Mouse (Mus musculus): Measurements from ENCODE around the gene Ddx31. TPM values are rescaled to one million over a fixed set of nuclear protein-coding genes. Genes with fewer than 3 reads are reported as not detected.

Gene Ddx31
- polyA plus RNA-seq, 1 experiment: 10.0 TPM

DNA sequence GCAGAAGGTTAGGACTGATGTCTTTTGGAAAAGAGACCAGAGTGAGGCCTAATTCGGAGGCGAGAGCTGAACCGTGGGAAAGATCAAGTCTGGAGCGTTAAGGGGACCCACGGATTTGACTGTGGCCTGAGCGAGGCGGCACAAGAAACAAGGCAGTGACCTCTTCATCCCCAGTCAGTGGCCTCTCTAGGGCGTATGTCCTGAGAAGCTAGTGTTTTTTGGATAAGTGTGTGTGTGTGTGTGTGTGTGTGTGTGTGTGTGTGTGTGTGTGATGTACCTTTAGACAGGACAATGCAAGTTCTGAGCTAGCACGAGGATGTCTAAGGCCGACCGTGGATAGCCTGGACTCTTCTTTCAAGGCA is 76.9 kb downstream of the Ddx31 start:
- no peak overlapping the region for H3K27ac ChIP-seq (ENCODE audit: control insufficient read depth, insufficient read depth, low read length)
- TF ChIP-seq CTCF (IDR thresholded peaks at IDR 0.05; ENCODE audit: borderline replicate concordance, control insufficient read depth, extremely low read depth, insufficient read depth, low read length, poor library complexity): no peak
- no peak for TF ChIP-seq POLR2A (IDR thresholded peaks at IDR 0.05; ENCODE audit: control insufficient read depth, extremely low read depth, insufficient read depth, low read length, poor library complexity)
- H3K27me3 ChIP-seq (ENCODE audit: control insufficient read depth, insufficient read depth, low read length): peaks cover 31% of the 10 kb centered on the region
- H3K4me1 ChIP-seq (replicated peaks; ENCODE audit: control insufficient read depth, insufficient read depth, low read length): peaks cover 5% of the 10 kb centered on the region; the same call in 1 of the 2 replicates
- no peak for DNase-seq
- no peak overlapping the region for H3K4me3 ChIP-seq (ENCODE audit: control insufficient read depth, insufficient read depth, low read length)
- no peaks in the 10 kb centered on the region for H3K36me3 ChIP-seq (ENCODE audit: control insufficient read depth, insufficient read depth, low read length)
- 15% methylated on average over 11 of the region's 11 CpGs for WGBS

DNA sequence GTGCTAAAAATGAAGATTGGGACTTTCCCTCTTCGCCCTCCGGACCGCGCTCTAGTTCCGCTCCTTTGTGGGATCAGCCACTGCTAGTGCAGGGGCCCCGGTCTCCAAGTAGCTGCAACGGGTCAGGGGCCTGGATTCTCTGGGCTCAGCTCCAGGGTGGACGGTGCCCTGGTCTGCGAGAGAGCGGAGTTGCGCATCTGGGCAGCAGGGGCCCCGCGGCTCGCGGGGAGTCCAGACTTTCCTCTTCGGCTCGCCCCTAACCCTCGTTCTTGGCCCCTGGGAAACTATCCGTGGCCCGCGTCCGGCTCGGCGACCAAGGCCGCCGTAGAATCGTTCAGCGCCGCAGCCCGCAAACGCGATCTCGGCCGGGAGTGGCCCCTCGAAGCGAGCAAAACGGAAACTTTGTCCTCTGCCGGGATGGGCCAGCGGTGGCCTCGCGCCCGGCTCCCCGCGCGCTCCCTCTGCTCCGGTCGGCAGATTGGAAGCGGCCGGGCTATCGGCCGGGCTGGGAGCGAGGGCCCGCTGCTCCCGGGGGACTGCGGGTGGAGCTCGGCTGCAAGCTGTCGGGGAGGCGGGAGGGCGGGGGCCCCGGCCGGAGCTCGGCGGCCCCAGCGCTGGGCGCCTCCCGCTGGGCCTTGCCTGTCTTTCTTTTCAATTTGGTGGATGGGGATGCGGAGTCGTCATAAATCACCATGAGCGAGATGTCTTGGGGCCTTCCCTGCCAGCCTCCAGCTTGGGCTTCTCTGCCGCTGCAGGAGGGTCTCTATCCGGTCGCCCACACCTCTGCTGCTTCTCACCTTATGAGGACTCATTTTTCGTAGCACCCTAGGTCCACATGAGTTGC is 77.5 kb downstream of the Ddx31 start:
- Histone ChIP-seq H3K4me3 (ENCODE audit: control insufficient read depth, insufficient read depth, low read length) (no peak overlapping the region), H3K36me3 (ENCODE audit: control insufficient read depth, insufficient read depth, low read length) (no peaks in the 10 kb centered on the region), H3K4me1 (replicated peaks; ENCODE audit: control insufficient read depth, insufficient read depth, low read length) (peaks cover 5% of the 10 kb centered on the region; the same call in 1 of the 2 replicates), H3K27me3 (ENCODE audit: control insufficient read depth, insufficient read depth, low read length) (peaks cover 27% of the 10 kb centered on the region), H3K27ac (ENCODE audit: control insufficient read depth, insufficient read depth, low read length) (no peak overlapping the region)
- WGBS: 5% methylated on average over 73 of the region's 73 CpGs
- TF ChIP-seq CTCF (IDR thresholded peaks at IDR 0.05; ENCODE audit: borderline replicate concordance, control insufficient read depth, extremely low read depth, insufficient read depth, low read length, poor library complexity) (no peak), POLR2A (IDR thresholded peaks at IDR 0.05; ENCODE audit: control insufficient read depth, extremely low read depth, insufficient read depth, low read length, poor library complexity) (no peak)
- no peak for DNase-seq

GRCm38 (mm10) chr2:28919001-28919400 is 78.8 kb downstream of the Ddx31 start:
- Histone ChIP-seq H3K4me3 (ENCODE audit: control insufficient read depth, insufficient read depth, low read length) (no peak overlapping the region), H3K36me3 (ENCODE audit: control insufficient read depth, insufficient read depth, low read length) (no peaks in the 10 kb centered on the region), H3K4me1 (replicated peaks; ENCODE audit: control insufficient read depth, insufficient read depth, low read length) (peaks cover 5% of the 10 kb centered on the region; the same call in 1 of the 2 replicates), H3K27me3 (ENCODE audit: control insufficient read depth, insufficient read depth, low read length) (peaks cover 25% of the 10 kb centered on the region), H3K27ac (ENCODE audit: control insufficient read depth, insufficient read depth, low read length) (no peak overlapping the region)
- DNase-seq: no peak
- no peak for TF ChIP-seq POLR2A (IDR thresholded peaks at IDR 0.05; ENCODE audit: control insufficient read depth, extremely low read depth, insufficient read depth, low read length, poor library complexity)
- TF ChIP-seq CTCF (IDR thresholded peaks at IDR 0.05; ENCODE audit: borderline replicate concordance, control insufficient read depth, extremely low read depth, insufficient read depth, low read length, poor library complexity): no peak
- 10% methylated on average over 4 of the region's 4 CpGs for WGBS

DNA sequence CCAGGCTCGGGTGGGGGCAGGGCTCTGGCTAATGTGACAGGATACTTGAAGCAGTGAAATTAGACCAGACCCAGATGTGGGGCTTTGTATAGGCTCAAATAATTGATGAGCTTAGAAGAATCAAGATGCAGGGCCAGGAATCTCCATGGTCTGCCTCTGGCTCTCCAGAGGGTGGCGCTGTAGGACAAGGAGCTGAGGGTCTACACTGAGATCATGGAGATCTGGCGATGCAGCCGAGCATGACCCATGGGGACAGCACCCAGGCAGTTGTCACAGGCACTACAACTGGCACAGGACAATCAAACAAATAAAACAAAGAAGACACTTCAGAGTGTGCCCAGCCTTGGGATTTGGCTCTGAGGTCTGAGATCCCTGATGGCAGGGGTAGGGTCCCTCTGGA is 83.7 kb downstream of the Ddx31 start:
- no peaks in the 10 kb centered on the region for H3K4me1 ChIP-seq (replicated peaks; ENCODE audit: control insufficient read depth, insufficient read depth, low read length)
- peaks cover 6% of the 10 kb centered on the region; the same call in 1 of the 2 replicates for H3K27me3 ChIP-seq (ENCODE audit: control insufficient read depth, insufficient read depth, low read length)
- H3K27ac ChIP-seq (ENCODE audit: control insufficient read depth, insufficient read depth, low read length): no peak overlapping the region
- WGBS: 7% methylated on average over 4 of the region's 4 CpGs
- peak; percentile 25 for DNase-seq
- TF ChIP-seq CTCF (IDR thresholded peaks at IDR 0.05; ENCODE audit: borderline replicate concordance, control insufficient read depth, extremely low read depth, insufficient read depth, low read length, poor library complexity) (no peak), POLR2A (IDR thresholded peaks at IDR 0.05; ENCODE audit: control insufficient read depth, extremely low read depth, insufficient read depth, low read length, poor library complexity) (no peak)
- no peaks in the 10 kb centered on the region for H3K36me3 ChIP-seq (ENCODE audit: control insufficient read depth, insufficient read depth, low read length)
- H3K4me3 ChIP-seq (ENCODE audit: control insufficient read depth, insufficient read depth, low read length): no peak overlapping the region

DNA sequence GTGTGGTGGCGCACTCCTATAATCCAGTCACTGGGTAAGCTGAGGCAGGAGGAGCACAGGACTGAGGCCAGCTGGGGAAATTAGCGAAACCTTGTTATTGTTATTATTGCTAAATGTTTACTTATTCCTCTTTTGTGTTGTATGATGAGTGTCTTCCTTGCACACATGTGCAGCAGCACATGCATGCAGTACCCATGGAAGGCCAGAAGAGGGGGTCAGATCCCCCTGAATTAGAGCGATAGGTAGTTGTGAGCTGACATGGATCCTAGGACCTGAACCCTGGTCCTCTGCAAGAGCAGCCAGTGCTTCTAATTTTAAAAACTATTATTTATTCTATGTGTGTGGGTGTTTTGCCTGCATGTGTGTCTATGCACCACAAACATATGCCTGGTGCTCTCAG is 90.4 kb downstream of the Ddx31 start:
- Histone ChIP-seq H3K27ac (ENCODE audit: control insufficient read depth, insufficient read depth, low read length) (no peak overlapping the region), H3K36me3 (ENCODE audit: control insufficient read depth, insufficient read depth, low read length) (no peaks in the 10 kb centered on the region), H3K27me3 (ENCODE audit: control insufficient read depth, insufficient read depth, low read length) (no peaks in the 10 kb centered on the region), H3K4me3 (ENCODE audit: control insufficient read depth, insufficient read depth, low read length) (no peak overlapping the region), H3K4me1 (replicated peaks; ENCODE audit: control insufficient read depth, insufficient read depth, low read length) (no peaks in the 10 kb centered on the region)
- DNase-seq: no peak
- 90% methylated on average over 3 of the region's 3 CpGs for WGBS
- TF ChIP-seq CTCF (IDR thresholded peaks at IDR 0.05; ENCODE audit: borderline replicate concordance, control insufficient read depth, extremely low read depth, insufficient read depth, low read length, poor library complexity) (no peak), POLR2A (IDR thresholded peaks at IDR 0.05; ENCODE audit: control insufficient read depth, extremely low read depth, insufficient read depth, low read length, poor library complexity) (no peak)

DNA sequence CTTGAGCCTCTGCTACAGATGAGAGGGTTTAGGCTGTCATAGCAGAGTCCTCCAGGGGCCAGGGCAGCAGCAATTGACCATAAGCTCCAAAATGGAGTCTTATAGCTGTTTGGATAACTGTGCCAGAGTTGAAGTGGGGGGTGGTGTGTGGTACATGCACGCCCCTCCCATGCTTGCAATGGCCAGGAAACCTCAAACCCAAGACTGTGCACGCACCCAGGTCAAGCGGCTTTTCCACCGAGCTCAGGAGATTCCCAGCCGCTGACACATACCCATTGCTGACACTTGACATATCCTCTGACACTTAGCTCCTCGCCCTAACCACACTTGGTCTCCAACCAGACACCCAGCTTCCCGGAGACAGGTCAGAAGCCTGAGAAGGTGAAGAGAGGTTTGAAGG is 98.8 kb downstream of the Ddx31 start:
- WGBS: 46% methylated on average over 7 of the region's 7 CpGs
- no peak for TF ChIP-seq POLR2A (IDR thresholded peaks at IDR 0.05; ENCODE audit: control insufficient read depth, extremely low read depth, insufficient read depth, low read length, poor library complexity)
- TF ChIP-seq CTCF (IDR thresholded peaks at IDR 0.05; ENCODE audit: borderline replicate concordance, control insufficient read depth, extremely low read depth, insufficient read depth, low read length, poor library complexity): no peak
- Histone ChIP-seq H3K27me3 (ENCODE audit: control insufficient read depth, insufficient read depth, low read length) (no peaks in the 10 kb centered on the region), H3K4me3 (ENCODE audit: control insufficient read depth, insufficient read depth, low read length) (no peak overlapping the region), H3K4me1 (replicated peaks; ENCODE audit: control insufficient read depth, insufficient read depth, low read length) (no peaks in the 10 kb centered on the region), H3K36me3 (ENCODE audit: control insufficient read depth, insufficient read depth, low read length) (no peaks in the 10 kb centered on the region), H3K27ac (ENCODE audit: control insufficient read depth, insufficient read depth, low read length) (no peak overlapping the region)
- DNase-seq: no peak
